Mouse (Mus musculus): ENCODE data around the gene Gab2. TPM values are rescaled to one million over a fixed set of nuclear protein-coding genes. Genes with fewer than 3 reads are reported as not detected.

Gab2 gene
- polyA plus RNA-seq, 1 experiment: 9.2 TPM

DNA sequence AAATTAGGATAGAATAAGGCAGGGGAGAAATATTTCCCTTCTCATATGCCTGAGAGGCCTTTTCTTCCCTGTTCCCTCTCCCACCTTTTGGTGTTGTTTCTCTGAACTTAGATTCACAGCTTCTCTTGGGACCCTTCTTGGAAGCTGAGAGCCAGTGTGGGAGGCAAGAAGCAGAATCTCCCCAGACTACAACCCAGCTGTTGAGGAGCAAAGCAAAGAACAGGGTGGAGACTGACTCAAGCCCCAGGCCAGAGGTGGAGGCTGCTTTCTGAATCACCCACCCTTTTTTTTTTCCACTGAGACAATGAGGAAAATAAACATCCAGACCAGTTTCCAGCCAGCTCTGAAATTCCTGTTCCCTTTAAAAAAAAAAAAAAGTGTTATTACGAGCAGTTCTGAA, 166.3 kb downstream of the Gab2 start:
- Histone ChIP-seq H3K27ac (ENCODE audit: control insufficient read depth, insufficient read depth, low read depth, low read length, poor library complexity) (no peak overlapping the region), H3K4me3 (replicated peaks; ENCODE audit: control insufficient read depth, low read depth, low read length) (no peak overlapping the region), H3K4me1 (ENCODE audit: control insufficient read depth, insufficient read depth, low read length) (peaks cover 1% of the 10 kb centered on the region)
- WGBS: 67% methylated on average over 1 of the region's 1 CpGs
- TF ChIP-seq CTCF (IDR thresholded peaks at IDR 0.05; ENCODE audit: control insufficient read depth, insufficient read depth, low read length) (no peak), POLR2A (IDR thresholded peaks at IDR 0.05; ENCODE audit: borderline replicate concordance, control insufficient read depth, low read depth, low read length) (no peak)

DNA sequence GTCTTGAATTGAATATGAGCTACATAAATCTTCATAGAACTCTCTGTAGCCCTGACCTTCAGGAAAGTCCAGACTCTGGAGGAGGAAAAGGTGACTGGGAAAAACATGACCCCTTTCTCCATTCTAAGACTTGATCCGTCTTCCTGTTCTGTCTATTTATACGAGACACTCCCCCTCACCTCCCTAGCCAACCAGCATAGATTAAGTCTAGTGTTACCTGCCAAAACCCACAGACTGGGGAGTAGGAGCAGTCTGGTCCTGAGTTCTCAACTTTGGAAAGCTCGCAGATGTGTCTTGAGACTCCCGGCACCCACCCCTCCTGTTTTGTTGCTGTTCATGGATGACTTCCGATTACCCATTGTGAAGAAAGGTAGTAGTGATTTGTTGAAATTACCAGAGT, 166.8 kb downstream of the Gab2 start:
- no peak overlapping the region for H3K27ac ChIP-seq (ENCODE audit: control insufficient read depth, insufficient read depth, low read depth, low read length, poor library complexity)
- WGBS: 86% methylated on average over 5 of the region's 5 CpGs
- TF ChIP-seq CTCF (IDR thresholded peaks at IDR 0.05; ENCODE audit: control insufficient read depth, insufficient read depth, low read length): no peak
- no peak for TF ChIP-seq POLR2A (IDR thresholded peaks at IDR 0.05; ENCODE audit: borderline replicate concordance, control insufficient read depth, low read depth, low read length)
- H3K4me1 ChIP-seq (ENCODE audit: control insufficient read depth, insufficient read depth, low read length): peaks cover 1% of the 10 kb centered on the region
- no peak overlapping the region for H3K4me3 ChIP-seq (replicated peaks; ENCODE audit: control insufficient read depth, low read depth, low read length)

DNA sequence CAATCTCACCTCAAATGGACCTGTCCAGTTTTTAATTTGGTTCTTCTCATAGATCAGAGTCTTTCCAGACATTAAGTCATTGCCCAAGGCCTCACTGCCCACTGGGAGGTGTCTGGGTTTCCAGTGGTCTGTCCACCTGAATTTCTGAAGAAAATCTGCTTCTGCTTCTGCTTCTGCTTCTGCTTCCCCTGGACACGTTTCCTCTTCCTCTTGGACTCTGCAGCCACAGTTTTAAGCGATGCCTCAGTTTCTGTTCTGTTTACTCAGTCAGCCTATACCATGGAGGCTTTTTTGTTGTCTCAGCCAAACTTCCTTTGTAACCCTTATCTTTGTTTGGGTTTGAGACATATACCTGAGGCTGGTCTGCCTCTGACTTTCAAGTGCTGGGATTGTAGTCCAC, 170.3 kb downstream of the Gab2 start:
- Histone ChIP-seq H3K27ac (ENCODE audit: control insufficient read depth, insufficient read depth, low read depth, low read length, poor library complexity) (no peak overlapping the region), H3K4me3 (replicated peaks; ENCODE audit: control insufficient read depth, low read depth, low read length) (no peak overlapping the region), H3K4me1 (ENCODE audit: control insufficient read depth, insufficient read depth, low read length) (peaks cover 1% of the 10 kb centered on the region)
- WGBS: 16% methylated on average over 2 of the region's 2 CpGs
- TF ChIP-seq POLR2A (IDR thresholded peaks at IDR 0.05; ENCODE audit: borderline replicate concordance, control insufficient read depth, low read depth, low read length) (no peak), CTCF (IDR thresholded peaks at IDR 0.05; ENCODE audit: control insufficient read depth, insufficient read depth, low read length) (no peak)

DNA sequence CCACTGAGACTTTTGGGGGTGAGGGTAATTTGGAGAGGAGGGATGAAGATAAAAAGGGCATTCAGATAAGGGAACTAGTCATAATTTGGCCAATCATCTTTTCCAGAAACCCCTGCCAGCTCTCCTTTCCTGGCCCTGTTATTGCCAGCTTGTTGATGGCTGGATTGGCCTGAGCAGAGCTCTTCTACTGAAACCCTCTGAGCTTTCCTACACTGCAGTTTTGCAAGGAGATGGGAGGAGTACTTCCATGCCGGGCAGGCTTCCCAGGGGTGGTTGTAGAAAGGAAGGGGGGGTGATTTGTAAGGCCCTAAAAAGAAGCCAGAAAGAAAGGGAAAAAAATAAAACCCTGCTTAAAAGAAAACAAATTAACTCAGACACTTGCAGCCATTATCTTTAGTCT, 181.2 kb downstream of the Gab2 start:
- 81% methylated on average over 1 of the region's 1 CpGs for WGBS
- Histone ChIP-seq H3K4me1 (ENCODE audit: control insufficient read depth, insufficient read depth, low read length) (no peaks in the 10 kb centered on the region), H3K27ac (ENCODE audit: control insufficient read depth, insufficient read depth, low read depth, low read length, poor library complexity) (no peak overlapping the region), H3K4me3 (replicated peaks; ENCODE audit: control insufficient read depth, low read depth, low read length) (no peak overlapping the region)
- no peak for TF ChIP-seq POLR2A (IDR thresholded peaks at IDR 0.05; ENCODE audit: borderline replicate concordance, control insufficient read depth, low read depth, low read length)
- no peak for TF ChIP-seq CTCF (IDR thresholded peaks at IDR 0.05; ENCODE audit: control insufficient read depth, insufficient read depth, low read length)

DNA sequence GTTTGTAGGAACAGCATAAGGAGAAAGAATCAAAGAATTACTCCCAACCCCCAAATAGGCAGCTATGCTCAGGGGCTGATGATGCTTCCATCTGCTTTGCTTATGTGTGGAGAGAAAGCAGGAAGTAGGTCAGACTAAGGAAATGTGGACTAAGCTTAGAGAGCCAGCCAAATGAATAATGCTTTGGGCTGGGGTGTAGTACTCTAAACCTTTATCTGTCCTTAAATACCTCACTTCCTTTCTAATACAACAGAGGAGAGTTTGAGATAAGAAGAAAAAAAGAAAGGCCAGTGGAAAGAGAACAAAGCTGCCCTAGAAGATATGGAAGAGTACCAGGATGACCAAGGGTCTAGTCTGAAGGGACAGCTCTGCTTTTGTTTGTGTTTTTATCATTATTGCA, 189.0 kb downstream of the Gab2 start:
- H3K4me1 ChIP-seq (ENCODE audit: control insufficient read depth, insufficient read depth, low read length): peaks cover 1% of the 10 kb centered on the region; the same call in 1 of the 2 replicates
- TF ChIP-seq CTCF (IDR thresholded peaks at IDR 0.05; ENCODE audit: control insufficient read depth, insufficient read depth, low read length) (no peak), POLR2A (IDR thresholded peaks at IDR 0.05; ENCODE audit: borderline replicate concordance, control insufficient read depth, low read depth, low read length) (no peak)
- no peak overlapping the region for H3K27ac ChIP-seq (ENCODE audit: control insufficient read depth, insufficient read depth, low read depth, low read length, poor library complexity)
- no peak overlapping the region for H3K4me3 ChIP-seq (replicated peaks; ENCODE audit: control insufficient read depth, low read depth, low read length)

DNA sequence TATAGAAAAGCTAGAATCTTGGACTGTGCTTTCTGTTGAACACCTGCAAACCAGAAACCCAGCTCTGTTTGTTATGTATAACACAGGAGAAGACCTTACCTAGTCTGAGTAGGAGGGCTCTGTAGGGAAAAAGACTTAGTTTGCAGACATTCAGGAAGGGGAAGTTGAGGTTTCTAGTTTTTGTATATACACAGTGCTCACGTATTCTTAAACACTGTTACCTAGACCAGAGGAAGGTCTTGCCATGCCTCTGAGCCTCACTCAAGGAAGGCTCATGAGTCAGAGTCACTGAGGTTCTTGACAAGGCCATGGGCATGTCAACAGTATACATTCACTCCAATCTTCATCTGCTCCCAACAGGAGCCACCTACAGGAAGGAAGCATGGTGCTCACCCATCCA, 189.7 kb downstream of the Gab2 start:
- no peak overlapping the region for H3K27ac ChIP-seq (ENCODE audit: control insufficient read depth, insufficient read depth, low read depth, low read length, poor library complexity)
- no peak overlapping the region for H3K4me3 ChIP-seq (replicated peaks; ENCODE audit: control insufficient read depth, low read depth, low read length)
- TF ChIP-seq POLR2A (IDR thresholded peaks at IDR 0.05; ENCODE audit: borderline replicate concordance, control insufficient read depth, low read depth, low read length): no peak
- TF ChIP-seq CTCF (IDR thresholded peaks at IDR 0.05; ENCODE audit: control insufficient read depth, insufficient read depth, low read length): no peak
- peaks cover 1% of the 10 kb centered on the region; the same call in 1 of the 2 replicates for H3K4me1 ChIP-seq (ENCODE audit: control insufficient read depth, insufficient read depth, low read length)
- 9% methylated on average over 1 of the region's 1 CpGs for WGBS

DNA sequence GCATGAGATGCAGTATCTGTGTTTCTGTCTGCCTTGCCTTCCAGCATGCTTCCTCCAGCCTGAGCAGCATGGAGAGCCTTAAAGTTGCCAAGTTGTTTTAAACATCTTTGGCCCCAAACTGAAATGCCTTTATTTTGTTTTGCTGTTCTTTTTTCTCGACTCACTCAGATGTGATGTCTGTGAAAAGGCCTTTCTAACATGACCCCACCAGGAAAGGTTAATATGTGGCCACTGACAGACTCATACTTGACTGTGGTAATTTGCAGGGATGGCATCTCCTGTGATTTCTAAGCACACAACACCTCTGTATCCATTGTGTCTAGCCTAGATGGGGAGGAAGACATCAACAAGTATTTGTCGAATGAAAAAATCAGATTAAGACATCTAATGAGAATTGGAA, 215.6 kb downstream of the Gab2 start:
- H3K4me1 ChIP-seq (ENCODE audit: control insufficient read depth, insufficient read depth, low read length): no peaks in the 10 kb centered on the region
- WGBS: 68% methylated on average over 2 of the region's 2 CpGs
- no peak overlapping the region for H3K27ac ChIP-seq (ENCODE audit: control insufficient read depth, insufficient read depth, low read depth, low read length, poor library complexity)
- H3K4me3 ChIP-seq (replicated peaks; ENCODE audit: control insufficient read depth, low read depth, low read length): no peak overlapping the region
- TF ChIP-seq POLR2A (IDR thresholded peaks at IDR 0.05; ENCODE audit: borderline replicate concordance, control insufficient read depth, low read depth, low read length) (no peak), CTCF (IDR thresholded peaks at IDR 0.05; ENCODE audit: control insufficient read depth, insufficient read depth, low read length) (no peak)

DNA sequence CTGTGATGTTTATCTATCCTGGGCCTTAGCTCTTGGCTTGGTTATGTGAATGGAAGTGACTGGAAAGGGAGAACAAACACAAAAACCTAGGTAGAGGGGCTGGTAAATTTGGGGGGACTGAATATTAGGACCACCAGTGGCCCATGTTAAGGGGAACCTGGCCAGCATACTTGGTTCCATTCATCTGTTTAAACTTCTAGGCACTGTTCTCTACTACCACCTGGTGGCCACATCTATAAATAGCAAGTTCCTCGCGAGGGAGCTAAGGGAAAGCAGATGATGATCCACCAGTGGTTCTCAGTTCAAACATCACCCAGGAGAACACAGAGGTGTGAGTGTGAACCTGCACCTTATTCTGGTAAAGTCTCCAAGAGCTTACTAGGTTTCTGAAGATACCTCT, 216.1 kb downstream of the Gab2 start:
- no peaks in the 10 kb centered on the region for H3K4me1 ChIP-seq (ENCODE audit: control insufficient read depth, insufficient read depth, low read length)
- no peak overlapping the region for H3K27ac ChIP-seq (ENCODE audit: control insufficient read depth, insufficient read depth, low read depth, low read length, poor library complexity)
- peak; percentile 39; the same call in 1 of the 2 replicates for TF ChIP-seq CTCF (IDR thresholded peaks at IDR 0.05; ENCODE audit: control insufficient read depth, insufficient read depth, low read length)
- no peak for TF ChIP-seq POLR2A (IDR thresholded peaks at IDR 0.05; ENCODE audit: borderline replicate concordance, control insufficient read depth, low read depth, low read length)
- WGBS: 2% methylated on average over 2 of the region's 2 CpGs
- no peak overlapping the region for H3K4me3 ChIP-seq (replicated peaks; ENCODE audit: control insufficient read depth, low read depth, low read length)

DNA sequence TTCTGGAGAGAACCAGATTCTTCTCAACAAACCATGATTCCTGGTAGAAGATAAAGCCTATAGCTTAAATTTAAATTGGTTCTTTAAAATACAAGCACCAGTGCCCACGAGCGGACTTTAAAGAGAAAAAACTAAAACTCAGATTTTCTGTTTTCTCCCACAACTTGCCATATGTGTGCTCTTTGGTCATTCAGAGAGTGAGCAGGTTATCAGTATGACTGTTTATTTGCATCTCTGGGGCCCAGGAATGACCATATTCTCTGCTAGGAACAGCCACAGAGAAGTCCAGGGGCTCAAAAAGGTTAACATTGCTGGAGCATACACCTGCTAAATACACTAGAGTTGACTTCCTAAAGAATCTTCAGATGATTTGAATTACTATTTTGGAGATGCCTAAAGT, 216.9 kb downstream of the Gab2 start:
- Histone ChIP-seq H3K4me1 (ENCODE audit: control insufficient read depth, insufficient read depth, low read length) (no peaks in the 10 kb centered on the region), H3K27ac (ENCODE audit: control insufficient read depth, insufficient read depth, low read depth, low read length, poor library complexity) (no peak overlapping the region), H3K4me3 (replicated peaks; ENCODE audit: control insufficient read depth, low read depth, low read length) (no peak overlapping the region)
- WGBS: 83% methylated on average over 2 of the region's 2 CpGs
- TF ChIP-seq POLR2A (IDR thresholded peaks at IDR 0.05; ENCODE audit: borderline replicate concordance, control insufficient read depth, low read depth, low read length): no peak
- no peak for TF ChIP-seq CTCF (IDR thresholded peaks at IDR 0.05; ENCODE audit: control insufficient read depth, insufficient read depth, low read length)

Data from bone marrow, adult 2 months (tissue).